Mouse (Mus musculus) heart, embryonic 16.5 days (tissue): ENCODE data around the gene Mical3. TPM values are rescaled to one million over a fixed set of nuclear protein-coding genes. Genes with fewer than 3 reads are reported as not detected.

Source experiments
- ATAC-seq: fragments of 200-750 bp; cut with Nextera tagmentation; replicated peaks from 2 replicates; pipeline ENCODE4 v1.8.0; 2017; ENCODE audit warnings: moderate number of reproducible peaks; ENCODE audit not compliant: insufficient read depth, low FRiP score; ENCODE audit errors: extremely low read depth
- H3K27ac ChIP-seq: fragments of 300-500 bp; sonication (generic); 2 replicates; pipeline ENCODE4 v1.5.1; 2014; ENCODE audit warnings: mild to moderate bottlenecking, low read length, control low read depth, moderate library complexity
- H3K27me3 ChIP-seq: fragments of 300-500 bp; sonication (generic); 2 replicates; pipeline ENCODE4 v1.6.1; 2014; ENCODE audit warnings: low read length, mixed read lengths; ENCODE audit not compliant: control insufficient read depth, insufficient read depth
- H3K36me3 ChIP-seq: fragments of 300-500 bp; sonication (generic); 2 replicates; pipeline ENCODE4 v1.6.1; 2014; ENCODE audit not compliant: control insufficient read depth, insufficient read depth
- H3K4me1 ChIP-seq: fragments of 300-500 bp; sonication (generic); 2 replicates; pipeline ENCODE4 v1.6.1; 2014; ENCODE audit warnings: low read length, mixed read lengths; ENCODE audit not compliant: control insufficient read depth, insufficient read depth
- H3K4me2 ChIP-seq: fragments of 300-500 bp; sonication (generic); 2 replicates; pipeline ENCODE4 v1.6.1; 2014; ENCODE audit warnings: low read depth, mild to moderate bottlenecking, control low read depth, low read length
- H3K4me3 ChIP-seq: fragments of 300-500 bp; sonication (generic); 2 replicates; pipeline ENCODE4 v1.5.1; 2014; ENCODE audit warnings: mild to moderate bottlenecking, control low read depth, low read length
- H3K9ac ChIP-seq: fragments of 300-500 bp; sonication (generic); 2 replicates; pipeline ENCODE4 v1.6.1; 2014; ENCODE audit warnings: low read length, control low read depth
- H3K9me3 ChIP-seq: fragments of 300-500 bp; sonication (generic); replicated peaks from 2 replicates; pipeline ENCODE4 v1.6.1; 2016; ENCODE audit warnings: low read length; ENCODE audit not compliant: control insufficient read depth
- WGBS: fragments of 180-500 bp; shearing (Covaris S2); extraction: QIAGEN DNeasy Blood & Tissue Kit; methylation state at CpG from one replicate; pipeline ENCODE4 v1.1.7; 2014; 5-methylcytosine and 5-hydroxymethylcytosine counted together
- polyA plus RNA-seq: library from polyadenylated mRNA; unstranded; fragments of >200 nt; fragmentation: Nextera tagmentation; extraction: Ambion mirVana; gene quantifications from 2 replicates; pipeline ENCODE4 v1.2.1, GENCODE M21; 2015

Gene Mical3
- polyA plus RNA-seq, 1 experiment from 2014 or later: 27.2 TPM

GRCm38 (mm10) chr6:121033250-121033649, 97.5 kb downstream of the Mical3 start:
- Histone ChIP-seq H3K4me3 (no peak overlapping the region), H3K36me3 (peaks cover 61% of the 10 kb centered on the region), H3K4me2 (no peak overlapping the region), H3K27ac (no peak overlapping the region), H3K9ac (no peak overlapping the region), H3K4me1 (peaks cover 6% of the 10 kb centered on the region; the same call in 1 of the 2 replicates), H3K9me3 (no peaks in the 10 kb centered on the region; the same call in 1 of the 2 replicates), H3K27me3 (no peaks in the 10 kb centered on the region)
- WGBS: 93% methylated on average over 3 of the region's 3 CpGs
- ATAC-seq: no peak

GRCm38 (mm10) chr6:121031370-121031769, 99.4 kb downstream of the Mical3 start:
- Histone ChIP-seq H3K27me3 (no peaks in the 10 kb centered on the region), H3K4me2 (no peak overlapping the region), H3K9ac (no peak overlapping the region), H3K4me3 (no peak overlapping the region), H3K36me3 (peaks cover 60% of the 10 kb centered on the region), H3K9me3 (no peaks in the 10 kb centered on the region; the same call in 1 of the 2 replicates), H3K27ac (no peak overlapping the region), H3K4me1 (peaks cover 15% of the 10 kb centered on the region)
- ATAC-seq: no peak
- 87% methylated on average over 7 of the region's 7 CpGs for WGBS

GRCm38 (mm10) chr6:121029897-121030589, 100.8 kb downstream of the Mical3 start:
- Histone ChIP-seq H3K4me1 (peaks cover 9% of the 10 kb centered on the region), H3K36me3 (peaks cover 59% of the 10 kb centered on the region), H3K9me3 (no peaks in the 10 kb centered on the region; the same call in 1 of the 2 replicates), H3K27me3 (no peaks in the 10 kb centered on the region), H3K27ac (no peak overlapping the region), H3K4me3 (no peak overlapping the region), H3K9ac (no peak overlapping the region), H3K4me2 (no peak overlapping the region)
- WGBS: 81% methylated on average over 19 of the region's 19 CpGs
- ATAC-seq: no peak

- Histone ChIP-seq H3K27ac (no peak overlapping the region), H3K4me2 (no peak overlapping the region), H3K4me3 (no peak overlapping the region), H3K4me1 (peaks cover 9% of the 10 kb centered on the region), H3K36me3 (peaks cover 56% of the 10 kb centered on the region), H3K9me3 (no peaks in the 10 kb centered on the region; the same call in 1 of the 2 replicates), H3K9ac (no peak overlapping the region), H3K27me3 (no peaks in the 10 kb centered on the region)
- ATAC-seq: no peak
- 93% methylated on average over 8 of the region's 8 CpGs for WGBS
Observed at GRCm38 (mm10) chr6:121028514-121028913, 102.3 kb downstream of the Mical3 start.

GRCm38 (mm10) chr6:121027314-121027713, 103.5 kb downstream of the Mical3 start:
- Histone ChIP-seq H3K4me2 (no peak overlapping the region), H3K36me3 (peaks cover 54% of the 10 kb centered on the region), H3K4me1 (peaks cover 9% of the 10 kb centered on the region), H3K27me3 (no peaks in the 10 kb centered on the region), H3K27ac (no peak overlapping the region), H3K9ac (no peak overlapping the region), H3K4me3 (no peak overlapping the region), H3K9me3 (no peaks in the 10 kb centered on the region)
- no peak for ATAC-seq
- 40% methylated on average over 5 of the region's 5 CpGs for WGBS

GRCm38 (mm10) chr6:121026866-121027265, 103.9 kb downstream of the Mical3 start:
- WGBS: 74% methylated on average over 7 of the region's 7 CpGs
- no peak for ATAC-seq
- no peak overlapping the region for H3K4me2 ChIP-seq

GRCm38 (mm10) chr6:121026019-121026584, 104.7 kb downstream of the Mical3 start:
- 76% methylated on average over 10 of the region's 10 CpGs for WGBS
- no peak overlapping the region for H3K9ac ChIP-seq
- H3K4me3 ChIP-seq: no peak overlapping the region
- H3K4me2 ChIP-seq: no peak overlapping the region
- H3K36me3 ChIP-seq: peaks cover 56% of the 10 kb centered on the region
- no peaks in the 10 kb centered on the region for H3K27me3 ChIP-seq
- H3K27ac ChIP-seq: no peak overlapping the region
- no peak for ATAC-seq
- H3K9me3 ChIP-seq: no peaks in the 10 kb centered on the region
- H3K4me1 ChIP-seq: peaks cover 9% of the 10 kb centered on the region

More at GRCm38 (mm10) chr6:121026866-121027265, 103.9 kb downstream of the Mical3 start:
- H3K36me3 ChIP-seq: peaks cover 53% of the 10 kb centered on the region
- H3K9ac ChIP-seq: no peak overlapping the region
- H3K27ac ChIP-seq: no peak overlapping the region
- H3K27me3 ChIP-seq: no peaks in the 10 kb centered on the region
- no peak overlapping the region for H3K4me3 ChIP-seq
- H3K4me1 ChIP-seq: peaks cover 9% of the 10 kb centered on the region
- H3K9me3 ChIP-seq: no peaks in the 10 kb centered on the region

GRCm38 (mm10) chr6:121018147-121018546, 112.7 kb downstream of the Mical3 start:
- Histone ChIP-seq H3K4me1 (peaks cover 16% of the 10 kb centered on the region), H3K9me3 (no peaks in the 10 kb centered on the region), H3K27ac (peak overlapping the region; percentile 11; the same call in 1 of the 2 replicates), H3K9ac (no peak overlapping the region), H3K4me2 (no peak overlapping the region), H3K27me3 (no peaks in the 10 kb centered on the region), H3K36me3 (peaks cover 40% of the 10 kb centered on the region), H3K4me3 (no peak overlapping the region)
- 82% methylated on average over 4 of the region's 4 CpGs for WGBS
- ATAC-seq: no peak

GRCm38 (mm10) chr6:121017436-121018031, 113.3 kb downstream of the Mical3 start:
- Histone ChIP-seq H3K9me3 (no peaks in the 10 kb centered on the region), H3K9ac (no peak overlapping the region), H3K36me3 (peaks cover 34% of the 10 kb centered on the region), H3K4me3 (no peak overlapping the region), H3K27ac (peak overlapping the region; percentile 11), H3K27me3 (no peaks in the 10 kb centered on the region), H3K4me2 (no peak overlapping the region), H3K4me1 (peaks cover 16% of the 10 kb centered on the region)
- ATAC-seq: peak; percentile 61
- WGBS: 49% methylated on average over 12 of the region's 12 CpGs
